Mouse (Mus musculus) E14TG2a.4 (cell line): Measurements from ENCODE around the gene Shtn1.

Experiments used
- CTCF ChIP-seq: conservative IDR thresholded peaks from 2 replicates; pipeline ENCODE4 v1.5.1; 2014; ENCODE audit warnings: low read length
- POU5F1 ChIP-seq: IDR thresholded peaks from 2 replicates; pipeline ENCODE4 v1.6.1; 2014; ENCODE audit warnings: low read length, borderline replicate concordance

GRCm38 (mm10) chr19:59038793-59039192 is 37.1 kb downstream of the Shtn1 start:
- TF ChIP-seq CTCF (no peak), POU5F1 (no peak)
